Mouse (Mus musculus): Measurements from ENCODE around the gene Gm2431. TPM values are rescaled to one million over a fixed set of nuclear protein-coding genes. Genes with fewer than 3 reads are reported as not detected.
A peak's percentile ranks its signal among the peaks of the same experiment; 100 is the strongest.
"Not testable (repeated sequence)": the region's sequence is repeated elsewhere in the genome, so short reads cannot be mapped to it uniquely, and the experiment has no call there.

The Gm2431 gene
- polyA plus RNA-seq, 1 experiment from 2014 or later = not detected

DNA sequence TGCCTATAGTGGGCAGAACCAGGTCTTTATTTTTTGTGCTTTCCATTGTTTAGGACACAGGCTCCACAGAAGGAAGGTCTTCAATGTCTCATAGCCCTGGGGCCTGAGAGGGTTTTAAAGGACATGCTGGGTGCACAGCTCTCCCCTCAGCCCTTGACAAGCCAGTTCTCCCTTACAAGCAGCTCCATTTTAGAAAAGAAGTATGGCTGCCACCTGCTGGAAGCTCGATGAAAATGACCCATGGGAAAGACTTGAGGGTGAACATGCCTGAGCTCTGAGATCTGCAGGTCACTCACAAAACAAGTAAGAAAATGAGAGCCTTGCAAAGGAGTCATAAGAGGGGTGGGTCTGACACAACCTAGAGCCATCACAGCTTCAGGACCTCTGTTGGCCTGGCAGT, 8.3 kb downstream of the Gm2431 start:
- no peak overlapping the region for H3K9ac ChIP-seq (replicated peaks; ENCODE audit: low read length)
- H3K4me2 ChIP-seq (ENCODE audit: low read depth, low read length) = no peak overlapping the region
- H3K4me1 ChIP-seq (ENCODE audit: control insufficient read depth, insufficient read depth, low read length) = no peaks in the 10 kb centered on the region
- ATAC-seq (replicated peaks; ENCODE audit: insufficient number of reproducible peaks, low FRiP score, low TSS enrichment, low read depth) = no peak
- no peaks in the 10 kb centered on the region for H3K9me3 ChIP-seq (replicated peaks; ENCODE audit: control insufficient read depth, low read length)
- WGBS = 0% methylated on average over 1 of the region's 1 CpGs
- peak; percentile 67 for DNase-seq (ENCODE audit: low spot score)
- no peaks in the 10 kb centered on the region for H3K36me3 ChIP-seq (replicated peaks; ENCODE audit: control insufficient read depth, insufficient read depth, low read depth, low read length)
- no peak overlapping the region for H3K4me3 ChIP-seq (ENCODE audit: low read depth, low read length)
- no peak overlapping the region for H3K27ac ChIP-seq (replicated peaks; ENCODE audit: low read depth, low read length)
- H3K27me3 ChIP-seq (ENCODE audit: control insufficient read depth, insufficient read depth, low read length) = no peaks in the 10 kb centered on the region

- H3K27ac ChIP-seq (replicated peaks; ENCODE audit: low read depth, low read length) = no peak within 1 kb of the TSS
- H3K27me3 ChIP-seq (ENCODE audit: control insufficient read depth, insufficient read depth, low read length) = no peaks in the 10 kb centered on the region
- H3K4me2 ChIP-seq (ENCODE audit: low read depth, low read length) = no peak within 1 kb of the TSS
- ATAC-seq (replicated peaks; ENCODE audit: insufficient number of reproducible peaks, low FRiP score, low TSS enrichment, low read depth) = no peak
- H3K36me3 ChIP-seq (replicated peaks; ENCODE audit: control insufficient read depth, insufficient read depth, low read depth, low read length) = no peaks in the 10 kb centered on the region
- H3K9ac ChIP-seq (replicated peaks; ENCODE audit: low read length) = no peak within 1 kb of the TSS
- 38% methylated on average over 2 of the region's 2 CpGs for WGBS
- H3K4me1 ChIP-seq (ENCODE audit: control insufficient read depth, insufficient read depth, low read length) = no peaks in the 10 kb centered on the region
- no peak for DNase-seq (ENCODE audit: low spot score)
- no peak within 1 kb of the TSS for H3K4me3 ChIP-seq (ENCODE audit: low read depth, low read length)
- H3K9me3 ChIP-seq (replicated peaks; ENCODE audit: control insufficient read depth, low read length) = no peaks in the 10 kb centered on the region
Observed at GRCm38 (mm10) chr7:142240978-142241377, 17.2 kb downstream of the Gm2431 start, which contains the start of gene Gm40460. Gene Gm40460 (minus strand): TSS chr7:142241078.

DNA sequence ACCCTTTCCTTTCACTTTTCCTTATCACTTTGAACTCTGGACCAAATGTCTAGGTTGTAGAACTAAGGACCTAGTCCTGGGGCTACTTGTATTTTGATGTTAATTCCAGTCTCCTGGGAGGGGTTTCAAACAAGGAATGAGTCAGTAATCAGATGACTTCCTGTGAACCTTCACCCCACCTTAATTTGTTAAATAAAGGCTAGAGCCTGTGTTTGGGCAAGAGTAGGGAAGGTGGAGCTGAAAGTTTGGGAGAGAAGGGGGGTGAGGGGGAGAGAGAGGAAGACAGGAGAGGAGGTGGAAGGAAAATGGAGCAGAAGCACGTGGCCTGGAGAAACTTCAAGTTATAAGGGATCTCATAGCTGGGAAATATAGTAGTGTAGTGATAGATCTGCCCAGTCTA, 26.6 kb downstream of the Gm2431 start:
- Histone ChIP-seq H3K27me3 (ENCODE audit: control insufficient read depth, insufficient read depth, low read length) (no peaks in the 10 kb centered on the region), H3K9me3 (replicated peaks; ENCODE audit: control insufficient read depth, low read length) (no peaks in the 10 kb centered on the region), H3K4me2 (ENCODE audit: low read depth, low read length) (no peak overlapping the region), H3K36me3 (replicated peaks; ENCODE audit: control insufficient read depth, insufficient read depth, low read depth, low read length) (no peaks in the 10 kb centered on the region), H3K9ac (replicated peaks; ENCODE audit: low read length) (no peak overlapping the region), H3K4me1 (ENCODE audit: control insufficient read depth, insufficient read depth, low read length) (no peaks in the 10 kb centered on the region), H3K4me3 (ENCODE audit: low read depth, low read length) (no peak overlapping the region), H3K27ac (replicated peaks; ENCODE audit: low read depth, low read length) (no peak overlapping the region)
- DNase-seq (ENCODE audit: low spot score) (no peak), ATAC-seq (replicated peaks; ENCODE audit: insufficient number of reproducible peaks, low FRiP score, low TSS enrichment, low read depth) (no peak)
- 15% methylated on average over 1 of the region's 1 CpGs for WGBS

DNA sequence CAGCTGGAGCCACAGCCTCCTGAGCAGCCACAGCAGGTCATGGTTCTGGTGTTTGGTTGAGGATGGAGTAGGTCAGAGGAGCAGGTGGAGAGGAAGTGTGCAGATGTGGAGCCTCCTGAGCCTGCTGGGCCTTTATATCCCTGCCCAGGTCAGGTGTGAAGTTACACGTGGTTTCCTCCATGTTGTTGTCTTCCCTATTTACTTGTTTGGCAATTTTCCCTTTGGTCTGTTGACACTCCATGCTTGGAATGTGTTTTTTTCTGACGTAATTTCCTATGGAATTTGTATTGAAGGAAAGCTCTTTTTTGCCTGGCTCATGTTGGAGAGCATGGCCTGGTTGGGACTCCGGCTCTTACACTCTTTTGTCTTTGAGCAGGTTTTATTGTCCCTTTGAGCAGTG, 28.3 kb downstream of the Gm2431 start, which contains the start of gene Krtap5-5:
TSS of gene Krtap5-5 (minus strand) at position 101 of the 400 bp plus-strand sequence.
- not testable (repeated sequence) for H3K27ac ChIP-seq (replicated peaks; ENCODE audit: low read depth, low read length); H3K9ac ChIP-seq (replicated peaks; ENCODE audit: low read length); H3K4me1 ChIP-seq (ENCODE audit: control insufficient read depth, insufficient read depth, low read length); H3K9me3 ChIP-seq (replicated peaks; ENCODE audit: control insufficient read depth, low read length); H3K36me3 ChIP-seq (replicated peaks; ENCODE audit: control insufficient read depth, insufficient read depth, low read depth, low read length); H3K4me3 ChIP-seq (ENCODE audit: low read depth, low read length); DNase-seq (ENCODE audit: low spot score); ATAC-seq (replicated peaks; ENCODE audit: insufficient number of reproducible peaks, low FRiP score, low TSS enrichment, low read depth); H3K4me2 ChIP-seq (ENCODE audit: low read depth, low read length); H3K27me3 ChIP-seq (ENCODE audit: control insufficient read depth, insufficient read depth, low read length)
- 58% methylated on average over 3 of the region's 3 CpGs for WGBS

DNA sequence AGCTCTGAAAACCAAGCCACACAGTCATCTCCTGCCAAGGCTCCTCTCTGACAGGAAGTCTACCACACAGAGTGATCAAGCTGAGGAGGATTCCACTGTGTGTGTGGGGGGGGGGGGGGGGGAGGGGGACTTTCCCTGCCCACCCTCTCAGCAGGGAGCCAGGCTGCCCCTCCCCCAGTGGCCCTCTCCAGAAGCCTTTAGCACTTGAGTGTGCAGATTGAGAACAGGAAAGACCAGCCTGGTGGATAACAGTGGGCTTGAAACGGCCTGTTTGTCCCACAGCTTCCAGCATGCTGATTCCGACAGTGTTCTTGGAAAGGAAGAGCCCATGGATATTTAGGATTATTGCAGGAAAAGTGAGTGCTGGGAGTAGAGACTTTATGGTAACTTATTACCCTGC, 33.6 kb downstream of the Gm2431 start:
- DNase-seq (ENCODE audit: low spot score) = peak; percentile 21
- 39% methylated on average over 2 of the region's 2 CpGs for WGBS
- Histone ChIP-seq H3K27ac (replicated peaks; ENCODE audit: low read depth, low read length) (no peak overlapping the region), H3K9ac (replicated peaks; ENCODE audit: low read length) (no peak overlapping the region), H3K4me1 (ENCODE audit: control insufficient read depth, insufficient read depth, low read length) (no peaks in the 10 kb centered on the region), H3K4me2 (ENCODE audit: low read depth, low read length) (no peak overlapping the region), H3K36me3 (replicated peaks; ENCODE audit: control insufficient read depth, insufficient read depth, low read depth, low read length) (no peaks in the 10 kb centered on the region), H3K27me3 (ENCODE audit: control insufficient read depth, insufficient read depth, low read length) (no peaks in the 10 kb centered on the region), H3K4me3 (ENCODE audit: low read depth, low read length) (no peak overlapping the region), H3K9me3 (replicated peaks; ENCODE audit: control insufficient read depth, low read length) (no peaks in the 10 kb centered on the region)
- ATAC-seq (replicated peaks; ENCODE audit: insufficient number of reproducible peaks, low FRiP score, low TSS enrichment, low read depth) = no peak

GRCm38 (mm10) chr7:142212136-142212535, 46.0 kb downstream of the Gm2431 start:
- not testable (repeated sequence) for H3K4me2 ChIP-seq (ENCODE audit: low read depth, low read length); H3K9me3 ChIP-seq (replicated peaks; ENCODE audit: control insufficient read depth, low read length); ATAC-seq (replicated peaks; ENCODE audit: insufficient number of reproducible peaks, low FRiP score, low TSS enrichment, low read depth); H3K27ac ChIP-seq (replicated peaks; ENCODE audit: low read depth, low read length); H3K27me3 ChIP-seq (ENCODE audit: control insufficient read depth, insufficient read depth, low read length); DNase-seq (ENCODE audit: low spot score); H3K36me3 ChIP-seq (replicated peaks; ENCODE audit: control insufficient read depth, insufficient read depth, low read depth, low read length); H3K9ac ChIP-seq (replicated peaks; ENCODE audit: low read length); H3K4me3 ChIP-seq (ENCODE audit: low read depth, low read length); H3K4me1 ChIP-seq (ENCODE audit: control insufficient read depth, insufficient read depth, low read length)
- 80% methylated on average over 1 of the region's 1 CpGs for WGBS

GRCm38 (mm10) chr7:142211559-142211958, 46.6 kb downstream of the Gm2431 start, which contains the start of gene Gm7579:
Gene Gm7579 (plus strand): TSS chr7:142211859.
- no peaks in the 10 kb centered on the region for H3K36me3 ChIP-seq (replicated peaks; ENCODE audit: control insufficient read depth, insufficient read depth, low read depth, low read length)
- H3K4me3 ChIP-seq (ENCODE audit: low read depth, low read length) = no peak within 1 kb of the TSS
- H3K9me3 ChIP-seq (replicated peaks; ENCODE audit: control insufficient read depth, low read length) = no peaks in the 10 kb centered on the region
- 63% methylated on average over 1 of the region's 1 CpGs for WGBS
- no peak within 1 kb of the TSS for H3K4me2 ChIP-seq (ENCODE audit: low read depth, low read length)
- no peak within 1 kb of the TSS for H3K27ac ChIP-seq (replicated peaks; ENCODE audit: low read depth, low read length)
- ATAC-seq (replicated peaks; ENCODE audit: insufficient number of reproducible peaks, low FRiP score, low TSS enrichment, low read depth) = no peak
- H3K9ac ChIP-seq (replicated peaks; ENCODE audit: low read length) = no peak within 1 kb of the TSS
- DNase-seq (ENCODE audit: low spot score) = no peak
- no peaks in the 10 kb centered on the region for H3K27me3 ChIP-seq (ENCODE audit: control insufficient read depth, insufficient read depth, low read length)
- H3K4me1 ChIP-seq (ENCODE audit: control insufficient read depth, insufficient read depth, low read length) = no peaks in the 10 kb centered on the region

Data from embryonic facial prominence, embryonic 11.5 days (tissue).